Mouse (Mus musculus): Measurements from ENCODE around the gene Nek9. TPM values are rescaled to one million over a fixed set of nuclear protein-coding genes. Genes with fewer than 3 reads are reported as not detected.
"Not testable (repeated sequence)": the region's sequence is repeated elsewhere in the genome, so short reads cannot be mapped to it uniquely, and the experiment has no call there.

Nek9 gene
- polyA plus RNA-seq, 1 experiment from 2014 or later, result 19.1 TPM

DNA sequence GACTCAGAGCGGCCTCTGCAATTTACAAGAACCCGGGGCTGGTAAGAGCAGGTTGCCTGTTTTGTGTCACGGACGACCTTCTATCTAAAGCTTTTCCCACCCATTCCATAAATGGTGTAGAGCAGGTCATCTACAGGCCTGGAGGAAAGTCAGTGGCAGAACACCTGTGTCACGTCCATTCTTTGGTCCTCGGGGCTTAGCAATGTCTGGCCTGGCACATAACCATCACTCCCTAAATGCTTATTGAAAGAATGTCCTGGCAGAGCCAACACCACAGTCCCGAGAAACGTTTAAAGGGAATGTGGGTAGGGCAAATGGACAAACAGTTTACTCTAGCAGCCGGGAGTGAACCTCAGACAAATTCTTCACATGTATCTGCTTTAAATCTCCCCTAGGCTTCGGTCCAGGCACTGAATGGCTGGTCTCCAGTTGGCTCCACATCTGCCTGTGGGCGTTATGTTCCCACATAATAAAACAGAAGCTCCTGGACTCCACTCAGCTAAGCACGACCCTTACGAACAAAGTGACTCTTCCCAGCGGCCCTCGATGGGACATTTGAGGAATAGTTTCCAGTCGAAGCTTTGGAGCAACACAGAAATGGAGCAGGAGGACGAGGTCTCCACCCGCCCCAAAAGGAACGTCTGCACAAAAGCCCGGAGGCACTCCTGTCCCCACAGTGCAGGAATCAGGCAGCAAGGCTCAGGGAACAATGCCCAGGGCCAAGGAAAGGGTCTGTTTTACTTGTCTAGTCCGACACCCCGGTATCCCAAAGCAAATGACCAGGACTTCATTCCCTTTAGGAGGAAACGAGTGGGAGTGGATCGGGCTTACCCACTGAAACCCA lies 49.8 kb downstream of the Nek9 start:
- WGBS, result 53% methylated on average over 24 of the region's 24 CpGs
- Histone ChIP-seq H3K9ac (ENCODE audit: low read depth, low read length) (peak overlapping the region; percentile 65; the same call in 1 of the 2 replicates), H3K4me1 (ENCODE audit: control insufficient read depth, insufficient read depth, low read length) (peaks cover 8% of the 10 kb centered on the region; the same call in 1 of the 2 replicates), H3K27ac (ENCODE audit: low read depth, low read length) (peak overlapping the region; percentile 12; the same call in 1 of the 2 replicates), H3K4me3 (ENCODE audit: low read length) (peak overlapping the region; percentile 55), H3K36me3 (ENCODE audit: control insufficient read depth, insufficient read depth, low read length) (no peaks in the 10 kb centered on the region), H3K27me3 (ENCODE audit: control insufficient read depth, insufficient read depth, low read length) (no peaks in the 10 kb centered on the region), H3K9me3 (ENCODE audit: control insufficient read depth, low read length) (peaks cover 12% of the 10 kb centered on the region), H3K4me2 (replicated peaks; ENCODE audit: low read depth, low read length) (peak overlapping the region; percentile 84)
- no peak for ATAC-seq (ENCODE audit: low FRiP score, low TSS enrichment)

- Histone ChIP-seq H3K9ac (ENCODE audit: low read depth, low read length) (peak within 1 kb of the TSS; percentile 65), H3K4me1 (ENCODE audit: control insufficient read depth, insufficient read depth, low read length) (peaks cover 8% of the 10 kb centered on the region; the same call in 1 of the 2 replicates), H3K27ac (ENCODE audit: low read depth, low read length) (peak within 1 kb of the TSS; percentile 76; the same call in 1 of the 2 replicates), H3K4me2 (replicated peaks; ENCODE audit: low read depth, low read length) (peak within 1 kb of the TSS; percentile 84), H3K4me3 (ENCODE audit: low read length) (peak within 1 kb of the TSS; percentile 55), H3K9me3 (ENCODE audit: control insufficient read depth, low read length) (peaks cover 5% of the 10 kb centered on the region; the same call in 1 of the 2 replicates), H3K36me3 (ENCODE audit: control insufficient read depth, insufficient read depth, low read length) (no peaks in the 10 kb centered on the region), H3K27me3 (ENCODE audit: control insufficient read depth, insufficient read depth, low read length) (no peaks in the 10 kb centered on the region)
- 1% methylated on average over 30 of the region's 31 CpGs for WGBS
- peak; percentile 90 for ATAC-seq (ENCODE audit: low FRiP score, low TSS enrichment)
These were observed 50.5 kb downstream of the Nek9 start, which contains the start of gene Zc2hc1c for GRCm38 (mm10) chr12:85288486-85289156. Gene Zc2hc1c, plus strand, starts transcription at chr12:85288591.

GRCm38 (mm10) chr12:85287809-85288485 lies 51.2 kb downstream of the Nek9 start, which contains the start of gene Acyp1:
Gene Acyp1, minus strand, starts transcription at chr12:85288438.
- 6% methylated on average over 21 of the region's 21 CpGs for WGBS
- H3K9ac ChIP-seq (ENCODE audit: low read depth, low read length), result peak within 1 kb of the TSS; percentile 65
- peaks cover 8% of the 10 kb centered on the region; the same call in 1 of the 2 replicates for H3K4me1 ChIP-seq (ENCODE audit: control insufficient read depth, insufficient read depth, low read length)
- peak within 1 kb of the TSS; percentile 55 for H3K4me3 ChIP-seq (ENCODE audit: low read length)
- H3K27ac ChIP-seq (ENCODE audit: low read depth, low read length), result peak within 1 kb of the TSS; percentile 76; the same call in 1 of the 2 replicates
- no peaks in the 10 kb centered on the region for H3K27me3 ChIP-seq (ENCODE audit: control insufficient read depth, insufficient read depth, low read length)
- peak; percentile 84 for ATAC-seq (ENCODE audit: low FRiP score, low TSS enrichment)
- peak within 1 kb of the TSS; percentile 84 for H3K4me2 ChIP-seq (replicated peaks; ENCODE audit: low read depth, low read length)
- peaks cover under 1% of the 10 kb centered on the region; the same call in 1 of the 2 replicates for H3K9me3 ChIP-seq (ENCODE audit: control insufficient read depth, low read length)
- H3K36me3 ChIP-seq (ENCODE audit: control insufficient read depth, insufficient read depth, low read length), result no peaks in the 10 kb centered on the region

DNA sequence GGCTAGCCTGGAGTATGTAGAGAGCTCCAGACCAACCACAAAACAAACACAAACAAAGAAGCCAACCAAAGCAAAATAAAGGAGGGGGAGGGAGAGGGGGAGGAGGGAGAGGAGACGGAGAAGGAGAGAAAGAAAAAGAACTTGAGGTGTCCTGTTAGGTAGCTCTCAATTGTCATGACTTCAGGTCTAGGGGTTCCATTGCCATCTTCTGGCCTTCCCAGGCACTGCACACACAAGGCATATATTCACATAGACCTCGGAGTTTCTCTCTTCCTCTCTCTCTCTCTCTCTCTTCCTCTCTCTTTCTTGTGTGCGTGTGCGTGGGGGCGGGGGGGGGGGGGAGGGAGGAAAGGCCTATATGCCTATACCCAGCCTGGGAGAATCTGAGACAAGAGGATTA lies 52.2 kb downstream of the Nek9 start:
- no peaks in the 10 kb centered on the region for H3K27me3 ChIP-seq (ENCODE audit: control insufficient read depth, insufficient read depth, low read length)
- peak overlapping the region; percentile 84; the same call in 1 of the 2 replicates for H3K4me2 ChIP-seq (replicated peaks; ENCODE audit: low read depth, low read length)
- no peak overlapping the region for H3K4me3 ChIP-seq (ENCODE audit: low read length)

DNA sequence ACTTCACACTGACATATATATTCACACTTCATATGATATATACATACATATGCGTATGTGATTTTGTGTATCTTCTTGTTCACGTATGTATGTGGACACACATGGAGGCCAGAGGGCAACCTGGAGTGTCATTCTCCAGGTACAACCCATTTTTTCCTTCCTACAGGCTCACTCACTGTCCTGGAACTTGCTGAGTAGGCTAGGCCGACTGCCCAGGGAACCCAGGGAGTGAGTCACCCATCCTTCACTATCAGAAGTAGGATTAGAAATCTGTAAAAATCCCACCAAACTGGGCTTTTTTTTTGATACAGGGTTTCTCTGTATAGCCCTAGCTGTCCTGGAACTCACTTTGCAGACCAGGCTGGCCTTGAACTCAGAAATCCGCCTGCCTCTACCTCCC lies 54.2 kb downstream of the Nek9 start:
- ATAC-seq (ENCODE audit: low FRiP score, low TSS enrichment), result no peak
- Histone ChIP-seq H3K36me3 (ENCODE audit: control insufficient read depth, insufficient read depth, low read length) (no peaks in the 10 kb centered on the region), H3K4me2 (replicated peaks; ENCODE audit: low read depth, low read length) (no peak overlapping the region), H3K27ac (ENCODE audit: low read depth, low read length) (no peak overlapping the region), H3K4me1 (ENCODE audit: control insufficient read depth, insufficient read depth, low read length) (peaks cover 8% of the 10 kb centered on the region; the same call in 1 of the 2 replicates), H3K9ac (ENCODE audit: low read depth, low read length) (no peak overlapping the region), H3K4me3 (ENCODE audit: low read length) (no peak overlapping the region), H3K27me3 (ENCODE audit: control insufficient read depth, insufficient read depth, low read length) (no peaks in the 10 kb centered on the region), H3K9me3 (ENCODE audit: control insufficient read depth, low read length) (no peaks in the 10 kb centered on the region)
- 88% methylated on average over 4 of the region's 4 CpGs for WGBS

More for the DNA sequence above, 52.2 kb downstream of the Nek9 start:
- no peak for ATAC-seq (ENCODE audit: low FRiP score, low TSS enrichment)
- H3K4me1 ChIP-seq (ENCODE audit: control insufficient read depth, insufficient read depth, low read length), result peaks cover 8% of the 10 kb centered on the region; the same call in 1 of the 2 replicates
- H3K27ac ChIP-seq (ENCODE audit: low read depth, low read length), result 0 out of 2 replicates have a peak overlapping the region, but pooled peaks have one; percentile 43
- 39% methylated on average over 2 of the region's 5 CpGs for WGBS
- H3K9ac ChIP-seq (ENCODE audit: low read depth, low read length), result no peak overlapping the region
- no peaks in the 10 kb centered on the region for H3K36me3 ChIP-seq (ENCODE audit: control insufficient read depth, insufficient read depth, low read length)
- H3K9me3 ChIP-seq (ENCODE audit: control insufficient read depth, low read length), result no peaks in the 10 kb centered on the region

DNA sequence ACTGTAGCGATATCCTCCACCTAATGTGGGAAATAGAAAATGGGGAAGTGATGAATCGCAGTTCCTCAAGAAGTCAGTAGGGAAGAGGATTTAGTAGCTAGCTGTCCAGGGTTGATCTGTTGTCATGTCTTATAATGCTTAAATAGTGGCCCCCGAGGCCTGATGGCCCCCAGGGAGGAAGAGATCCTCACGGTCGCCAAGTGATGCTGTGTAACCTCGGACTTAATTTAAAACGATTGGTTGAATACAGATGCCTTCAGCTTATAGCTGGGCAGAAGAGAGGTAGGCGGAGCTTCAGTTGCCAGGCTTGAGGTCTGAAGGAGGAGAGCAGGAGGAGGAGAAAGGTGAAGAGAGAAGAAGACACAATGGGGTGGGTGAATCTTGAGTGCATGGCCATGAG lies 54.8 kb downstream of the Nek9 start:
- Histone ChIP-seq H3K27ac (ENCODE audit: low read depth, low read length) (no peak overlapping the region), H3K36me3 (ENCODE audit: control insufficient read depth, insufficient read depth, low read length) (no peaks in the 10 kb centered on the region), H3K27me3 (ENCODE audit: control insufficient read depth, insufficient read depth, low read length) (no peaks in the 10 kb centered on the region), H3K9me3 (ENCODE audit: control insufficient read depth, low read length) (no peaks in the 10 kb centered on the region), H3K9ac (ENCODE audit: low read depth, low read length) (no peak overlapping the region), H3K4me2 (replicated peaks; ENCODE audit: low read depth, low read length) (no peak overlapping the region), H3K4me3 (ENCODE audit: low read length) (no peak overlapping the region), H3K4me1 (ENCODE audit: control insufficient read depth, insufficient read depth, low read length) (peaks cover 4% of the 10 kb centered on the region; the same call in 1 of the 2 replicates)
- 77% methylated on average over 8 of the region's 8 CpGs for WGBS
- no peak for ATAC-seq (ENCODE audit: low FRiP score, low TSS enrichment)

- not testable (repeated sequence) for H3K36me3 ChIP-seq (ENCODE audit: control insufficient read depth, insufficient read depth, low read length); H3K4me2 ChIP-seq (replicated peaks; ENCODE audit: low read depth, low read length); H3K4me1 ChIP-seq (ENCODE audit: control insufficient read depth, insufficient read depth, low read length); H3K27ac ChIP-seq (ENCODE audit: low read depth, low read length); H3K27me3 ChIP-seq (ENCODE audit: control insufficient read depth, insufficient read depth, low read length); ATAC-seq (ENCODE audit: low FRiP score, low TSS enrichment); H3K4me3 ChIP-seq (ENCODE audit: low read length); H3K9me3 ChIP-seq (ENCODE audit: control insufficient read depth, low read length); H3K9ac ChIP-seq (ENCODE audit: low read depth, low read length)
- 97% methylated on average over 1 of the region's 4 CpGs for WGBS
These were observed 57.4 kb downstream of the Nek9 start for GRCm38 (mm10) chr12:85281756-85282155.

DNA sequence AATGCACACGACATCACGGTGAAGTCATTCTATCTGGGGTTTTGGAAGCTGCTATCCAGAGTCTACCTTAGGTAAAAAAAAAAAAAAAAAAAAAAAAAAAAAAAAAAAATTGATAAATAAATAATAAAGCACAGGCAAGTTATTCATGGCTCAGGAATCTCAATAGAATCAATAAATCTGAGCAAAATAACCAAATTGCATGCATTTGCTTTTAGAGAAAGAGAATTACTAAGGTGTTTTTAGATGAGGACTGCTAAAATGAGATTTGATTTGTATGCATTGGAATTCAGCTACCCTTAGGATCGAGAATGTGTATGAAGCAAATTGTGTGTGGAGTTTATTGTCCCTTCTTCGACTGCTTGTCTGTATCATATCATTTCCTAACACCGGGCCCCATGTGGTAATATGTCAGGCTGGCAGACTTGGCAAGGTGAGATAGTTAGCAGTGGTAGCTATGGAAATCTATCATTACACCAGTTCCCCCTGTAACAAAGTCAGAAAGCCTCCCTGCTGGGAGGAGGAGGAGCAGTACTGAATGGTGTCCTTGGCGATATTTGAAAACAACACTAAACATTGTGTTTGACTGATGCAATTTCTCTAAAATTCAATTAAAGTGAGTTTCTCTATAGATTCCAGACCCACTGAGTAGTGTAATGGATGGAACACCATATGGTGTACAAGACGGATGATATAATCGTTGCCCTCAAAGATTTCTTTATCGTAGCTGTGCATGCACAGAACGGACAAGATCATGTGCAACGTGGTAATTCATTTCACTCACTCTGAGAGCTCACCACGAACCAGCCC lies 58.1 kb downstream of the Nek9 start:
- Histone ChIP-seq H3K4me3 (ENCODE audit: low read length) (peak overlapping the region; percentile 78; the same call in 1 of the 2 replicates), H3K36me3 (ENCODE audit: control insufficient read depth, insufficient read depth, low read length) (no peaks in the 10 kb centered on the region), H3K9me3 (ENCODE audit: control insufficient read depth, low read length) (no peaks in the 10 kb centered on the region), H3K4me2 (replicated peaks; ENCODE audit: low read depth, low read length) (peak overlapping the region; percentile 37), H3K27me3 (ENCODE audit: control insufficient read depth, insufficient read depth, low read length) (no peaks in the 10 kb centered on the region), H3K27ac (ENCODE audit: low read depth, low read length) (no peak overlapping the region), H3K9ac (ENCODE audit: low read depth, low read length) (no peak overlapping the region), H3K4me1 (ENCODE audit: control insufficient read depth, insufficient read depth, low read length) (no peaks in the 10 kb centered on the region)
- 73% methylated on average over 12 of the region's 12 CpGs for WGBS
- ATAC-seq (ENCODE audit: low FRiP score, low TSS enrichment), result no peak
